Mouse (Mus musculus): ENCODE data around the gene Lbx2.

DNA sequence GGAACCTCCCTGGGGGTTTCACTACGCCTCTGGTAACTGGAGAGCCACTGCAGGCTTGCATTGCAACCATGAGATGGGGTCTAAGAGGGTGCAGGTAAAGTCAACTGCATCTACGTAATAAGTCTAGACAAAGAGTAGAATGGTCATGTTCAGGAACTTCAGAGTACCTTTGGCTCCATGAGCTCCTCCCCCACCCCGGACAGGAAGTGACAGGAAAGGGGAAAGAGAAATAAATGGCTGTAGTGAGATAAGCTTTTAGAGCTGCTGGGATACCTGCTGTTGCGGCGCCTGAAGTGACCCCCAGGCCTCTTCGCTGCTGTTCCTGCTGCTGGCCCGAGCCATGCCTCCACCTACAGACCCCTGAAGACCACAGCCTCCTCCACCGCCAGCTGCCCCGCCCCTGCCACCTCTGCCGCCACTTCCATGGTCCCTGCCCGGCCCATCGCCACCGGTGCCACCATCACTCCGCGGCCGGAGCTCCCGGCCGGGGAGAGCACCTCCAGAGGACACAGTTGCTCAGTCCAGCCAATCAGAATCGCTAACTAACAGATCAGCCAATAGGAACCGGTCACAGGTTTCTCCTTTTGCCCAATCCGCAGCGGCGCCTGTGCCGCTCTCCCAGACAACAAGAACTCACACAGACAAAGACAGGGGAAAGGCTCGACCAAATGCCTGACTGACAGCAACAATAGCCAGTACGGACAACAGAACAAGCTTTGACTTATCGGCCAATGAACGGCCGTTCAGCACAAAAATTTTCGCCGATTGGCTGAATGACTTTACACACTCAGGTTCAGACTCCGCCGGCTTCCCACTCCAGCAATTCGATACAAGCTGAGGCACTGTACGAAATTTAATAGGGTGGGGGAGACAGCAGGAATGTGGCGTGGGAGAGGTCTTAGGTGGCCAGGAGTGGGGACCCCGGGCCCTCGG lies 35.0 kb downstream of the Lbx2 start, which contains the start of gene Wbp1:
- peak; percentile 54 for TF ChIP-seq POLR2A (IDR thresholded peaks at IDR 0.05; ENCODE audit: low read depth, low read length)
- TF ChIP-seq CTCF (conservative IDR thresholded peaks at IDR 0.05; ENCODE audit: insufficient read depth, insufficient read length, low read depth, low read length) = no peak
